Mouse (Mus musculus) ES-Bruce4 (cell line): ENCODE data around the gene Cobl.

Experiments used
- CTCF ChIP-seq: IDR thresholded peaks from one replicate; pipeline ENCODE4 v1.8.1; 2011; ENCODE audit warnings: low read depth, low read length
- POLR2A ChIP-seq: IDR thresholded peaks from one replicate; pipeline ENCODE4 v1.8.1; 2011; ENCODE audit warnings: low read length; ENCODE audit not compliant: insufficient read depth

DNA sequence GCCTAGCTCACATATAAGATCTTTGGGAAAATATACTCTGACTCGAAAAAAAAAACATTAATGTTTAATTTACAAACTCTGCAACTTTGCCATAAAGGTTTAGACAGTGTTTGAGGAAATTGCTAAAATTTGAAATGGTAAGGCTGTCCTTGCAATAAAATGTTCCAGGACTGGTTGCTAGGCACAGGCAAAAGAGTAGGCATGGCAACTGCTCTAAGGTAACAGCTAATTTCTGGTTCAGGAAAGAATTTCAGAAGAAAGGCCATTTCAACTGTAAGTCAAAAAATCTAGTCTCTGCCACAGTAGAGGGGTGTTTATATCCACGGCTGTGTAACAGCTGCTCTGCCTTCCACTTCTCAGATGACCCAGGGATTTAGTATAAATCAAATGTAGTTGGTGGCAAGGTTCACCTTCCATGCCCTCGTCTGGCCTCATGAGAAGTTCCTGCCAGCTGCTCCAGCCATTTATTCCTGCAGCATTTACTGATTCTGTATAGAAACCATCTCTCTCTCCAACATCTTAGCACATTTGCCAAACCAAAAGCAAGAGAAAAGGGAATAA lies 113.7 kb downstream of the Cobl start:
- TF ChIP-seq POLR2A (no peak), CTCF (no peak)
